In genomic region chr14:79533350-79533749, GRCm38 (mm10) we compare ENCODE assay signal across 15 mouse cellular contexts. TPM values are rescaled to one million over a fixed set of nuclear protein-coding genes. Genes with fewer than 3 reads are reported as not detected.
DNase-seq lines count a peak whose midpoint lies in the region; ATAC-seq and TF ChIP-seq lines count a peak whose summit lies in the region.
"Had no signal": no experiment of that assay in that cellular context is flagged by ENCODE, and none has a peak within 500 bp of the region (broad histone marks: within the 10 kb centered on the region; RNA-seq: fewer than 3 reads in every experiment).

No protein-coding gene starts in this region.

- H3K4me2 ChIP-seq in intestine, embryonic 16.5 days (ENCODE audit: low read depth, low read length) = no peak overlapping the region
- no peak overlapping the region for H3K4me2 ChIP-seq in intestine, postnatal 0 days (replicated peaks; ENCODE audit: low read depth)
- peak overlapping the region; percentile 63 for H3K4me2 ChIP-seq in CH12.LX (ENCODE audit: insufficient read depth, low read depth, poor library complexity, severe bottlenecking)
- no peak overlapping the region for H3K4me2 ChIP-seq in forebrain, embryonic 16.5 days (ENCODE audit: low read length)
- H3K4me2 ChIP-seq: hindbrain, embryonic 13.5 days had no signal

- H3K4me1 ChIP-seq in intestine, embryonic 16.5 days (ENCODE audit: control insufficient read depth, insufficient read depth, low read length) = peaks cover 6% of the 10 kb centered on the region
- 0 out of 2 replicates have a peak, but pooled peaks cover 6% of the 10 kb centered on the region for H3K4me1 ChIP-seq in intestine, postnatal 0 days (replicated peaks; ENCODE audit: control insufficient read depth, insufficient read depth, low read length)
- H3K4me1 ChIP-seq in CH12.LX (ENCODE audit: control insufficient read depth in 1 of 2, insufficient read depth in 2 of 2) = peaks cover 5 to 72% of the 10 kb centered on the region in 2 experiments
- H3K4me1 ChIP-seq in megakaryocyte, embryonic 14.5 days = peaks cover 62% of the 10 kb centered on the region
- H3K4me1 ChIP-seq in forebrain, embryonic 16.5 days (replicated peaks; ENCODE audit: control insufficient read depth, insufficient read depth, low read length) = no peaks in the 10 kb centered on the region
- H3K4me1 ChIP-seq: hindbrain, embryonic 13.5 days had no signal

- dilution Hi-C loops in CH12.LX (cut with MboI; ENCODE audit: extremely low pct_ligation_motif_present, extremely low pct_unique_long_range_greater_than_20kb, low sequenced_read_pairs) = no loop called here

- TF ChIP-seq EP300 in CH12.LX (IDR thresholded peaks at IDR 0.05; ENCODE audit: low read length) = peak; percentile 89

- H3K27me3 ChIP-seq in intestine, embryonic 16.5 days (replicated peaks; ENCODE audit: control insufficient read depth, insufficient read depth, low read length) = no peaks in the 10 kb centered on the region
- no peaks in the 10 kb centered on the region for H3K27me3 ChIP-seq in intestine, postnatal 0 days (replicated peaks; ENCODE audit: control insufficient read depth, insufficient read depth, low read length)
- H3K27me3 ChIP-seq in CH12.LX (replicated peaks) = no peaks in the 10 kb centered on the region
- no peaks in the 10 kb centered on the region for H3K27me3 ChIP-seq in megakaryocyte, embryonic 14.5 days (replicated peaks)
- no peaks in the 10 kb centered on the region for H3K27me3 ChIP-seq in forebrain, embryonic 16.5 days (replicated peaks; ENCODE audit: control insufficient read depth, insufficient read depth, low read length)
- H3K27me3 ChIP-seq: hindbrain, embryonic 13.5 days had no signal

- H3K36me3 ChIP-seq in intestine, embryonic 16.5 days (ENCODE audit: control insufficient read depth, insufficient read depth, low read length) = no peaks in the 10 kb centered on the region
- peaks cover 8% of the 10 kb centered on the region for H3K36me3 ChIP-seq in intestine, postnatal 0 days (ENCODE audit: control insufficient read depth, insufficient read depth)
- H3K36me3 ChIP-seq in CH12.LX (replicated peaks in 1 of 2; ENCODE audit: control insufficient read depth in 1 of 2, insufficient read depth in 1 of 2, low read length in 1 of 2) = peaks cover 7 to 28% of the 10 kb centered on the region in 2 experiments
- peaks cover 23% of the 10 kb centered on the region for H3K36me3 ChIP-seq in megakaryocyte, embryonic 14.5 days (replicated peaks; ENCODE audit: low read length)
- no peaks in the 10 kb centered on the region for H3K36me3 ChIP-seq in forebrain, embryonic 16.5 days (ENCODE audit: control insufficient read depth, insufficient read depth)
- H3K36me3 ChIP-seq: hindbrain, embryonic 13.5 days had no signal

- TF ChIP-seq RAD21 in CH12.LX (IDR thresholded peaks at IDR 0.05; ENCODE audit: low read depth, low read length) = no peak; the same call in none of the 2 replicates

- TF ChIP-seq CTCF in intestine, postnatal 0 days (IDR thresholded peaks at IDR 0.05; ENCODE audit: low read depth) = no peak
- TF ChIP-seq CTCF in CH12.LX (conservative IDR thresholded peaks at IDR 0.05 in 1 of 2, IDR thresholded peaks at IDR 0.05 in 1 of 2; ENCODE audit: low read depth in 2 of 2, low read length in 2 of 2) = no peak

- in situ Hi-C loops in CH12.LX (cut with MboI; ENCODE audit: low pct_ligation_motif_present, low pct_unique_long_range_greater_than_20kb, low sequenced_read_pairs) = no loop called here

- no peak overlapping the region for H3K4me3 ChIP-seq in intestine, embryonic 16.5 days (ENCODE audit: low read length)
- no peak overlapping the region for H3K4me3 ChIP-seq in intestine, postnatal 0 days (ENCODE audit: low read depth, low read length)
- H3K4me3 ChIP-seq in CH12.LX (replicated peaks in 1 of 3; ENCODE audit: low read depth in 2 of 3, low read length in 2 of 3, poor library complexity in 1 of 3) = no peak overlapping the region
- H3K4me3 ChIP-seq in megakaryocyte, embryonic 14.5 days (replicated peaks) = peak overlapping the region; percentile 76
- H3K4me3 ChIP-seq in forebrain, embryonic 16.5 days (replicated peaks; ENCODE audit: low read length) = no peak overlapping the region
- H3K4me3 ChIP-seq: hindbrain, embryonic 13.5 days; myocyte had no signal

- ATAC-seq in intestine, embryonic 16.5 days = peak; percentile 35; the same call in 1 of the 2 replicates
- ATAC-seq in intestine, postnatal 0 days = no peak
- ATAC-seq in granulocyte monocyte progenitor cell, adult 5-6 weeks (replicated peaks; ENCODE audit: poor library complexity, severe bottlenecking) = peak; percentile 30
- ATAC-seq in forebrain, embryonic 16.5 days = no peak

- H3K79me2 ChIP-seq in CH12.LX (replicated peaks; ENCODE audit: control insufficient read depth, extremely low read depth, insufficient read depth, poor library complexity, severe bottlenecking) = peaks cover 84% of the 10 kb centered on the region

- peak; percentile 86 for DNase-seq in CH12.LX (ENCODE audit: extremely low read depth)
- DNase-seq in left cerebral cortex, postnatal 36 days (ENCODE audit: low spot score in 2 of 2) = no peak
- DNase-seq in ovary, adult 18-20 months (ENCODE audit: low spot score) = no peak
- DNase-seq: adrenal gland, postnatal 10 days; cerebellum, adult 2 months; kidney, postnatal 14 days; lung, postnatal 4 days had no signal

- H3K9ac ChIP-seq in intestine, embryonic 16.5 days (ENCODE audit: low read depth, low read length) = no peak overlapping the region
- H3K9ac ChIP-seq in intestine, postnatal 0 days (ENCODE audit: low read depth, low read length) = no peak overlapping the region
- peak overlapping the region; percentile 64 for H3K9ac ChIP-seq in CH12.LX (ENCODE audit: insufficient read depth, low read depth)
- H3K9ac ChIP-seq in forebrain, embryonic 16.5 days (replicated peaks; ENCODE audit: low read depth, low read length) = no peak overlapping the region
- H3K9ac ChIP-seq: hindbrain, embryonic 13.5 days had no signal

- no peak for TF ChIP-seq POLR2A in CH12.LX (IDR thresholded peaks at IDR 0.05; ENCODE audit: low read depth, low read length)

- no peak overlapping the region for H3K27ac ChIP-seq in intestine, embryonic 16.5 days (ENCODE audit: low read length)
- H3K27ac ChIP-seq in intestine, postnatal 0 days (ENCODE audit: low read depth, low read length) = no peak overlapping the region
- H3K27ac ChIP-seq in CH12.LX (ENCODE audit: insufficient read depth, low read depth) = peak overlapping the region; percentile 92
- H3K27ac ChIP-seq in forebrain, embryonic 16.5 days (ENCODE audit: low read length) = no peak overlapping the region
- H3K27ac ChIP-seq: hindbrain, embryonic 13.5 days had no signal

- H3K9me3 ChIP-seq in intestine, embryonic 16.5 days (ENCODE audit: control insufficient read depth, low read length) = no peaks in the 10 kb centered on the region
- H3K9me3 ChIP-seq in intestine, postnatal 0 days (ENCODE audit: control insufficient read depth) = no peaks in the 10 kb centered on the region
- H3K9me3 ChIP-seq in CH12.LX (replicated peaks; ENCODE audit: low read length) = peaks cover 2% of the 10 kb centered on the region
- no peaks in the 10 kb centered on the region for H3K9me3 ChIP-seq in megakaryocyte, embryonic 14.5 days
- no peaks in the 10 kb centered on the region for H3K9me3 ChIP-seq in forebrain, embryonic 16.5 days (ENCODE audit: control insufficient read depth, low read length)
- H3K9me3 ChIP-seq: G1E; hindbrain, embryonic 13.5 days had no signal

- WGBS in intestine, embryonic 16.5 days = 88% methylated on average over 1 of the region's 1 CpGs
- WGBS in intestine, postnatal 0 days = 64% methylated on average over 1 of the region's 1 CpGs
- whole genome bisulfite sequencing in forebrain, embryonic 16.5 days = 84% methylated on average over 1 of the region's 1 CpGs

- intact Hi-C loops in left cerebral cortex, postnatal 36 days (cut with DNase I) = no loop called here

RNA-seq across cellular contexts. Expression of gene Wbp4, which starts 52.0 kb away (rescaled TPM):
- 26.9 and 31.3 TPM in 2 replicates for polyA plus RNA-seq in intestine, embryonic 16.5 days (2015; fragmentation: Nextera tagmentation; extraction: Ambion mirVana)
- 29.8 and 31.0 TPM in 2 replicates for polyA plus RNA-seq in intestine, postnatal 0 days (2015; fragmentation: Nextera tagmentation; extraction: Ambion mirVana)
- 31.3 and 36.8 TPM in 2 replicates for total RNA-seq in CH12.LX (2012; rRNA removed)
- total RNA-seq in CH12.LX (2014; rRNA removed) = 36.2 and 39.9 TPM in 2 replicates
- 68.5 and 69.4 TPM in 2 replicates for polyA plus RNA-seq in CH12.LX (2012; ENCODE audit: insufficient read length, low read depth)
- total RNA-seq in granulocyte monocyte progenitor cell, adult 5-6 weeks (2014; fragmentation: Nextera tagmentation) = 15.3 and 28.1 TPM in 2 replicates
- 70.8 and 75.0 TPM in 2 replicates for total RNA-seq in granulocyte monocyte progenitor cell, adult 5-6 weeks (2017)
- 3.9 and 4.4 TPM in 2 replicates for polyA plus RNA-seq in megakaryocyte, embryonic 14.5 days (2012; ENCODE audit: insufficient read depth, low replicate concordance)
- total RNA-seq in left cerebral cortex, postnatal 36 days (2021) = 10 to 100 TPM; 48.2 to 51.7 TPM
- 42.2 and 42.5 TPM in 2 replicates for polyA plus RNA-seq in forebrain, embryonic 16.5 days (2015; fragmentation: Nextera tagmentation; extraction: Ambion mirVana)

RNA-seq across cellular contexts. Expression of gene Elf1, which starts 52.4 kb away (rescaled TPM):
- polyA plus RNA-seq in intestine, embryonic 16.5 days (2015; fragmentation: Nextera tagmentation; extraction: Ambion mirVana) = 21.9 and 22.2 TPM in 2 replicates
- 19.2 and 20.0 TPM in 2 replicates for polyA plus RNA-seq in intestine, postnatal 0 days (2015; fragmentation: Nextera tagmentation; extraction: Ambion mirVana)
- total RNA-seq in CH12.LX (2012; rRNA removed) (37.1 and 41.2 TPM in 2 replicates), CH12.LX (2014; rRNA removed) (71.7 and 85.2 TPM in 2 replicates)
- polyA plus RNA-seq in CH12.LX (2012; ENCODE audit: insufficient read length, low read depth) = 49.6 and 54.4 TPM in 2 replicates
- total RNA-seq in granulocyte monocyte progenitor cell, adult 5-6 weeks (2014; fragmentation: Nextera tagmentation) = 92.6 and 98.6 TPM in 2 replicates
- total RNA-seq in granulocyte monocyte progenitor cell, adult 5-6 weeks (2017) = 178 and 188 TPM in 2 replicates
- polyA plus RNA-seq in megakaryocyte, embryonic 14.5 days (2012; ENCODE audit: insufficient read depth, low replicate concordance) = 1.5 and 3.9 TPM in 2 replicates
- total RNA-seq in left cerebral cortex, postnatal 36 days (2021) = 1 to 10 TPM; 4.1 to 4.8 TPM
- polyA plus RNA-seq in forebrain, embryonic 16.5 days (2015; fragmentation: Nextera tagmentation; extraction: Ambion mirVana) = 2.7 and 3.3 TPM in 2 replicates

RNA-seq across cellular contexts. Expression of gene Sugt1, which starts 54.1 kb away (rescaled TPM):
- polyA plus RNA-seq in intestine, embryonic 16.5 days (2015; fragmentation: Nextera tagmentation; extraction: Ambion mirVana) = 96.1 and 105 TPM in 2 replicates
- 81.3 and 83.2 TPM in 2 replicates for polyA plus RNA-seq in intestine, postnatal 0 days (2015; fragmentation: Nextera tagmentation; extraction: Ambion mirVana)
- total RNA-seq in CH12.LX (2012; rRNA removed) = 91.9 and 103 TPM in 2 replicates
- total RNA-seq in CH12.LX (2014; rRNA removed) = 114 and 141 TPM in 2 replicates
- polyA plus RNA-seq in CH12.LX (2012; ENCODE audit: insufficient read length, low read depth) = 118 and 153 TPM in 2 replicates
- 80.8 and 116 TPM in 2 replicates for total RNA-seq in granulocyte monocyte progenitor cell, adult 5-6 weeks (2014; fragmentation: Nextera tagmentation)
- total RNA-seq in granulocyte monocyte progenitor cell, adult 5-6 weeks (2017) = 92.4 and 133 TPM in 2 replicates
- polyA plus RNA-seq in megakaryocyte, embryonic 14.5 days (2012; ENCODE audit: insufficient read depth, low replicate concordance) = 0.22 and 1.7 TPM in 2 replicates
- 10 to 100 TPM; 83.0 to 91.4 TPM for total RNA-seq in left cerebral cortex, postnatal 36 days (2021)
- 107 and 112 TPM in 2 replicates for polyA plus RNA-seq in forebrain, embryonic 16.5 days (2015; fragmentation: Nextera tagmentation; extraction: Ambion mirVana)

Comparison
In these comparisons a context has a peak if more than half of its experiments do, and no peak if none do; other contexts are left out.
1. ATAC-seq: peak in intestine, embryonic 16.5 days (single experiment) and granulocyte monocyte progenitor cell, adult 5-6 weeks (single experiment); none in intestine, postnatal 0 days (single experiment) and forebrain, embryonic 16.5 days (single experiment).
2. RNA of gene Sugt1, which starts 54.1 kb away (polyA plus RNA-seq): 118 to 153 TPM in CH12.LX, 107 to 112 TPM in forebrain, embryonic 16.5 days, 96.1 to 105 TPM in intestine, embryonic 16.5 days and 81.3 to 83.2 TPM in intestine, postnatal 0 days; 0.22 to 1.7 TPM in megakaryocyte, embryonic 14.5 days; every median in the first group is over 10 times any median in the second.